Mouse (Mus musculus) neural tube, embryonic 15.5 days (tissue): Measurements from ENCODE around the gene Padi2. TPM values are rescaled to one million over a fixed set of nuclear protein-coding genes. Genes with fewer than 3 reads are reported as not detected.
A peak's percentile ranks its signal among the peaks of the same experiment; 100 is the strongest.

Experiments used
- ATAC-seq: fragments of 200-750 bp; cut with Nextera tagmentation; 2 replicates; pipeline ENCODE4 v1.8.0; 2017; ENCODE audit warnings: mild to moderate bottlenecking, moderate TSS enrichment, moderate library complexity; ENCODE audit not compliant: low FRiP score
- H3K27ac ChIP-seq: fragments of 300-500 bp; sonication (generic); replicated peaks from 2 replicates; pipeline ENCODE4 v1.5.1; 2015; ENCODE audit warnings: mild to moderate bottlenecking, inconsistent platforms
- H3K27me3 ChIP-seq: fragments of 300-500 bp; sonication (generic); replicated peaks from 2 replicates; pipeline ENCODE4 v1.6.1; 2015; ENCODE audit warnings: inconsistent platforms
- H3K36me3 ChIP-seq: fragments of 300-500 bp; sonication (generic); 2 replicates; pipeline ENCODE4 v1.6.1; 2015; ENCODE audit warnings: inconsistent platforms
- H3K4me1 ChIP-seq: fragments of 300-500 bp; sonication (generic); 2 replicates; pipeline ENCODE4 v1.6.1; 2015; ENCODE audit warnings: inconsistent platforms
- H3K4me2 ChIP-seq: fragments of 300-500 bp; sonication (generic); 2 replicates; pipeline ENCODE4 v1.6.1; 2015; ENCODE audit warnings: inconsistent platforms, mild to moderate bottlenecking, moderate library complexity
- H3K4me3 ChIP-seq: fragments of 300-500 bp; sonication (generic); replicated peaks from 2 replicates; pipeline ENCODE4 v1.5.1; 2015; ENCODE audit warnings: mild to moderate bottlenecking, inconsistent platforms
- H3K9ac ChIP-seq: fragments of 300-500 bp; sonication (generic); replicated peaks from 2 replicates; pipeline ENCODE4 v1.6.1; 2015; ENCODE audit warnings: mild to moderate bottlenecking, inconsistent platforms
- H3K9me3 ChIP-seq: fragments of 300-500 bp; sonication (generic); replicated peaks from 2 replicates; pipeline ENCODE4 v1.6.1; 2016; ENCODE audit warnings: inconsistent platforms
- WGBS: fragments of 180-500 bp; shearing (Covaris S2); methylation state at CpG from one replicate; pipeline ENCODE4 v1.1.7; 2015; ENCODE audit warnings: mixed read lengths; 5-methylcytosine and 5-hydroxymethylcytosine counted together
- polyA plus RNA-seq: library from polyadenylated mRNA; unstranded; fragments of >200 nt; fragmentation: Nextera tagmentation; extraction: Ambion mirVana; gene quantifications from 2 replicates; pipeline ENCODE4 v1.2.1, GENCODE M21; 2015

Padi2 gene
- polyA plus RNA-seq, 1 experiment from 2014 or later, result 1.0 TPM

DNA sequence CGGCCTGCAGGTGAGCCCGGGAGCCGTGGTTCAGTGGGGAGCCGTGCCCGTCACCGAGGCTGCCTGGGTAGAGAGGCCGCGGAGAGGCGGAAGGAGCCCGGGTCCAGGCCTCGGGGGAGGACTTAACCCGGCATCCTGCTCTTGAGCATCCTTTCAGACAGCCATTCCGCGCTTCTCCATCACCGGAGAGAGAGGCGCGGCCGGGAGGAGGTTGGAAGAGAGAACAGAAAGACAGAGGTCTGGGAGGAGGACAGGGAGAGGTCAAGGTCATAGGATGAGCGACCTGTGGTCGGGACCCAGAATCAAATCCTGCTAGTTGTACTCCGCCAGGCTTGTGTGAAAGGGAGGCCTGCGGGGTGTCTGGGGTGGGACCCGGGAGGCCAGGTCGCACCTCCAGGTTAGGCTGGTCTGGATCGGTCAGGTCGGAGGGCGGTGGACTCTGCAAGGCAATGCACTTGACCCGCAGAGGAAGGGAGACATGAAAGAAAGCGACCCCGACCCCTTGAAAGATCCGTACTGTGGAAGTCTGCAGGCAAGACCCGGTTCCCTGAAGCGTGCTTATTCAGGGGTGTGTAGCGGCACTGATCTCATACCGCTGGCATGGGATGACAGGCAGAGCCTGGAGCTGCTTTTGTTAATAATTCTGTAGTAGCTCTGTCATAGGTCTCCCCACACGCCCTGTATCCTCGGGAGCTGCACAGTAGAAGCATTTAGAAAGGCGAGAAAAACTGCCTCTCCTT, 55.5 kb downstream of the Padi2 start:
- H3K4me1 ChIP-seq, result peaks cover 52% of the 10 kb centered on the region
- no peaks in the 10 kb centered on the region; the same call in 1 of the 2 replicates for H3K27me3 ChIP-seq
- H3K36me3 ChIP-seq, result peaks cover 6% of the 10 kb centered on the region
- peak overlapping the region; percentile 94 for H3K27ac ChIP-seq
- H3K9ac ChIP-seq, result peak overlapping the region; percentile 98
- H3K9me3 ChIP-seq, result no peaks in the 10 kb centered on the region
- 1% methylated on average over 38 of the region's 38 CpGs for WGBS
- H3K4me3 ChIP-seq, result peak overlapping the region; percentile 95
- peak; percentile 46 for ATAC-seq
- peak overlapping the region; percentile 88 for H3K4me2 ChIP-seq

DNA sequence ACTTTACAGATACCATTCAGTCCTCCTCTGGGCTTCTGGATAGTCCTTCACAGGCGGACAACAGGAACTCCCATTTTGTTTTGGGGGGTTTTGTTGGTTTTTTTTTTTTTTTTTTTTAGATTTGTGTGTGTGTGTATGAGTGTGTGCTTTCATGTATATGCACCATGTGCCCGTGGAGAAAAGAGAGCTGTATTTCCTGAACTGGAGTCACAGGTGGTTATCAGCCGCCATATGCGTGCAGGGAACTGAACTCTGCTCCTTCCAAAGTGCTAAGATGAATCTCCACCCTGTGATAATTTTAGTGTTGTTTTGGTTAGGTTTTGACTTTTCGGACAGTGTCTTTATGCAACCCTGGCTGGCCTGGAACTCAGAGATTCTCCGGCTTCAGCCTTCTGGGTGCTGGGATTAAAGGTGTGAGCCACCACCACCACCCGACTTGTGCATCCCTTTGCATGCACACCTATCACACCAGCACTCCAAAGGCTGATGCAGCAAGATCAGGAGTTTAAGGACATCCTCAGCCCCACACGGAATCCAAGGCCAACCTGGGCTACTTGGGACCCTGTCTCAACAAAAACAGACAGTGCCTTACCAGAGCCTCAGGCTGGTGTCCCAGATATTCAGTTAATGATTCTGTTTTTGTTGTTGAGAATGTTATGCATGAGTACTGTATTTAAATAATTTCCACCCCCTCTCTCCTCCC, 56.2 kb downstream of the Padi2 start:
- H3K36me3 ChIP-seq, result peaks cover 11% of the 10 kb centered on the region
- 81% methylated on average over 8 of the region's 8 CpGs for WGBS
- H3K9me3 ChIP-seq, result no peaks in the 10 kb centered on the region
- peak overlapping the region; percentile 95 for H3K4me3 ChIP-seq
- peaks cover 45% of the 10 kb centered on the region for H3K4me1 ChIP-seq
- ATAC-seq, result no peak
- peak overlapping the region; percentile 98 for H3K9ac ChIP-seq
- peak overlapping the region; percentile 94 for H3K27ac ChIP-seq
- H3K27me3 ChIP-seq, result no peaks in the 10 kb centered on the region
- peak overlapping the region; percentile 88 for H3K4me2 ChIP-seq

DNA sequence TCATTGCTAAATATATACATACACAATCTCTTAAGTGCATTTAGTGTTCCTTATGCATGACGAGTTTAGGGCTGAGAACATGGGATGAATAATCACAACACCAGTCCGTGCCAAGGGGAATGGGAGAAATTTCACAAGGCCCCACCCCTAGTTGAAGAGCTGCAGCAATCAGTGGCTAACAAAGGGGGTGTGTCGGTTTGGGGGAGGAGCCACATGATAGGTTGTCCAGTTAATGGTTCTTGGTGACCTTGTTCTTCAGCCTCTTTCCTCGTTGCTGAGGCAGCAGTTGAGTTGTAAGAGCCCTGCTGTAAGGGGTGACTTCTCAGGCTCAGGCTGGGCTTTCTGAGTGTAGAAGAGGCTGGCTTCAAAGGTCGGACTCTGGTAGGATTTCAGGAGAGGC, 56.8 kb downstream of the Padi2 start:
- Histone ChIP-seq H3K4me2 (peak overlapping the region; percentile 88), H3K9ac (0 out of 2 replicates have a peak overlapping the region, but pooled peaks have one; percentile 98), H3K4me1 (peaks cover 41% of the 10 kb centered on the region), H3K4me3 (peak overlapping the region; percentile 95; the same call in 1 of the 2 replicates), H3K36me3 (peaks cover 14% of the 10 kb centered on the region), H3K9me3 (no peaks in the 10 kb centered on the region), H3K27ac (no peak overlapping the region), H3K27me3 (no peaks in the 10 kb centered on the region)
- 42% methylated on average over 5 of the region's 5 CpGs for WGBS
- no peak for ATAC-seq

DNA sequence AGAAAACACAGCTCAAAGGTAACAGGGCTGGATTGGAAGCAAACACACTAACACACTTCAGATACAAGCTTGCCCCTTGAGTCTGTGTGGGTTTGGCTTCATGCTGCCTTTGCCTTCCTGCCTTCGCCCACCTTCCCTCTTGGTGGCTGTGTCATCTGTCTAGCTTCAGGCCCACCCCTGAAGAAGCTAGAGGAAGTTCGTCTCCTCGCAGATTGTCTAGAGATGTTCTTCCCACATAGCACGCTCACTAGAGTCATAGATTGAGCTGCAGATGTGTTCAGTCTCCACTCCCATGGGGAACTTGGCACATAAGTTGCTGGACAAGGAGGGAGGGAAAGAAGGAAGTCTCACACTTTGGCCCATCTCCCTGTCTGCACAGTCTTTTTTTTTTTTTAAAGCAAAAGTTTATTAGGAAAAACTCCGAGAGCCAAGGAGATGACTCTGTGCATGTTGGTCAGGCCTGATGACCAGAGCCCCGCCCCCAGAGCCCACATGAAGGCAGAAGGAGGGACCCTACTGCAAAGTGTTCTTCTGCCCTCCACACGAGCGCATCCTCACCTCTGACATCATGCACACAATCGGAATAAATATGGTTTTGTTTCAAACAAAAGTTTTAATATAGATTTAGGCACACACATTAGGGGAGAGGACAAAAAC, 57.9 kb downstream of the Padi2 start:
- peaks cover 17% of the 10 kb centered on the region for H3K36me3 ChIP-seq
- no peak overlapping the region for H3K4me2 ChIP-seq
- no peak for ATAC-seq
- 84% methylated on average over 9 of the region's 9 CpGs for WGBS
- H3K4me3 ChIP-seq, result no peak overlapping the region
- H3K4me1 ChIP-seq, result peaks cover 41% of the 10 kb centered on the region
- H3K9me3 ChIP-seq, result no peaks in the 10 kb centered on the region
- no peak overlapping the region for H3K9ac ChIP-seq
- no peak overlapping the region for H3K27ac ChIP-seq
- no peaks in the 10 kb centered on the region for H3K27me3 ChIP-seq

DNA sequence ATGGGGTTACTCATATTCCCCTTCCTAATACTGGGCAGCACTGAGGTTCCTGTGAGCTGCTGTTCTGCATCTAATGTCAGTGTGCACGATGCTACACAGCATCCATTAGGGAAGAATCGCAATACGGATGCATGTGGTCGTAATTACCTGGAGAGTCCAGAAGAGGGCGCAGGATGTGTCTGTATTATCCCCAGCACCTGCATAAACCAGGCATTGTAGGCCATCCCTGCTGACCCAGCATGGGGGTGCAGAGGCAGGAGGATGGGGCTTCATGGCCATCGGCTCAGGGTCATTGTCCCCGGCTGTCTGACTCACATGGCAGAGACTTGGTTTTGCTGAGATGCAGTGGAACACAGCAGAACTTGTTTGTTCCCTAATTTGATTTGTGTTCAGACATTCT, 58.5 kb downstream of the Padi2 start:
- Histone ChIP-seq H3K36me3 (peaks cover 17% of the 10 kb centered on the region), H3K9ac (no peak overlapping the region), H3K4me2 (no peak overlapping the region), H3K4me1 (peaks cover 41% of the 10 kb centered on the region), H3K4me3 (no peak overlapping the region), H3K27me3 (no peaks in the 10 kb centered on the region), H3K9me3 (no peaks in the 10 kb centered on the region), H3K27ac (no peak overlapping the region)
- 9% methylated on average over 7 of the region's 7 CpGs for WGBS
- no peak for ATAC-seq

DNA sequence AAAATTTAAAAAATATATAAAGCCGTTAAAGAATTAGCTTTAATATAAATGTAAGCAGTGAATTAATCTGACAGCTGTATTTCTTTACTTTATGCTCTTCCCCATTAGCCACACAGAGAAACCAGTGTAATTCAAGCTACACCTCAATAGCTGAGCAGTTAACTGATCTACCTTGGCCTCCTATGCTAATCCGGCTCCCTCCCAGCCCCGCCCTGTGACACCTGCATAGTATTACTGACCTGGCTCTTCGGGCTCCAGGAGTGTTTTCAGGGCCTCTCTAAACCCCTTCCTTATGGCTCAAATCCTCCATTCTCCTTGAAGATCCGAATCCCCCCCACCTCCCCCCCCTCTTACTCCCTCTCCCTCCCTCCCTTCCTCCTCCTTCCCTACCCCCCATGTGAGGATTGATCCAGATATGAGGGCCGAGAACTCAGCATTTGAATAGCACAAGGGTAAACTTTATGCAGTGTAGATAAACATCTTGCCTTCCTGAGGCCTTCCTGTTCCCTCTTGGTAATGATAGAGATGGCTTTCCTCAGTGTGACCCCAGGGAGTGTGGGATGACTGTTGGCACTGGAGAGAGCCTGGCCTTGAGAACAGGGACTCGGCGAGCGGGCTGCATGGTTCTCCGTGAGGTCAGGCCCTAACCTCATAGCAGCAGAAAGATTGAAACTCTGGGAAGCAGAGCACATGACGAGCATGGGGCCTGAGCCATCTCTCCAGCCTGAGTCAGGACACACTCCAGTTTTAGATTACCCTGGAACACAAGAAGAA, 61.4 kb downstream of the Padi2 start:
- ATAC-seq, result no peak

DNA sequence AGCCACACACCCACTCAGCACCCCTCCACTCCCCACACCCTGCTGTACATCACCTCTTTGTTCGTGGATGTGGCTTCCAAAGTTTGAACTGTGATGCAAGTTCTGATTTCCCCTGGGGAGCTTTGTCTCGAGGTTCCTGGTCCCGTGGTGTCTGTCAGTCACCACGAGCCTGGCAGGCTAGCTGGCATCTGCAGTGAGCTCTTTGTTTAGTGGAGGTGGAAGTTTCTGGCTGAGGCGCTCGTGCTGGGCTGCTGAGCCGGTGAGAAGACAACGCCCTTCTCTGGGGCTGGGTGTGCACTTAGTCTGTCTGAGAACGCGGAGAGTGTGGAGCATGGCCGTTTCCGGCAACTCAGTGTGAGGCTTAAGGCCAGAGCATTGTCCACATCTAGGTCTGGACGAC, 65.5 kb downstream of the Padi2 start:
- Histone ChIP-seq H3K9me3 (no peaks in the 10 kb centered on the region), H3K27ac (no peak overlapping the region), H3K27me3 (no peaks in the 10 kb centered on the region), H3K4me1 (no peaks in the 10 kb centered on the region), H3K4me3 (no peak overlapping the region), H3K9ac (no peak overlapping the region), H3K4me2 (no peak overlapping the region), H3K36me3 (peaks cover 80% of the 10 kb centered on the region)
- 90% methylated on average over 13 of the region's 13 CpGs for WGBS
- no peak for ATAC-seq

More for the DNA sequence above, 61.4 kb downstream of the Padi2 start:
- Histone ChIP-seq H3K9ac (no peak overlapping the region), H3K36me3 (peaks cover 46% of the 10 kb centered on the region), H3K27ac (no peak overlapping the region), H3K4me2 (no peak overlapping the region), H3K9me3 (no peaks in the 10 kb centered on the region), H3K27me3 (no peaks in the 10 kb centered on the region), H3K4me3 (no peak overlapping the region), H3K4me1 (peaks cover 21% of the 10 kb centered on the region)
- 91% methylated on average over 11 of the region's 11 CpGs for WGBS

DNA sequence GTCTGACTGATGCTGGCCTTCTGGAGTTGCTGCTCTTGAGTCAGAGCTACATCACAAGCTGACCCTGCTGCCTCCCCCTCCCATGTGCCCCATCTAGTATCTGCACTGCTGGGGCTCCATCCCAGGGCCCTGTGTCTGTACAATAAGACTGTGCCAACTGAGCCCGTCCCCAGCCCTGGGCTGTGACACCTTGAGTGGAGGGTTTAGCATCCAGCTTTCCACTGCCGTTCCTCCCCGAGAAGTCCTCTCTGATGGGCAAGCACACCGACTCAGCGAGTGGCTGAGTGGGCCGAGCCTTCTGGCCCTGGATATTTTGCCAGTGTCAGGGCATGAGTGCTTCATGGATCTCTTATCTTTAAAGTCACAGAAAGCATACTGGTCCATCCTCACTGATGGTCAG, 68.3 kb downstream of the Padi2 start:
- Histone ChIP-seq H3K27ac (no peak overlapping the region), H3K4me3 (no peak overlapping the region), H3K9me3 (no peaks in the 10 kb centered on the region), H3K27me3 (no peaks in the 10 kb centered on the region), H3K4me1 (no peaks in the 10 kb centered on the region), H3K36me3 (peaks cover 90% of the 10 kb centered on the region), H3K9ac (no peak overlapping the region), H3K4me2 (no peak overlapping the region)
- 98% methylated on average over 6 of the region's 6 CpGs for WGBS
- no peak for ATAC-seq

DNA sequence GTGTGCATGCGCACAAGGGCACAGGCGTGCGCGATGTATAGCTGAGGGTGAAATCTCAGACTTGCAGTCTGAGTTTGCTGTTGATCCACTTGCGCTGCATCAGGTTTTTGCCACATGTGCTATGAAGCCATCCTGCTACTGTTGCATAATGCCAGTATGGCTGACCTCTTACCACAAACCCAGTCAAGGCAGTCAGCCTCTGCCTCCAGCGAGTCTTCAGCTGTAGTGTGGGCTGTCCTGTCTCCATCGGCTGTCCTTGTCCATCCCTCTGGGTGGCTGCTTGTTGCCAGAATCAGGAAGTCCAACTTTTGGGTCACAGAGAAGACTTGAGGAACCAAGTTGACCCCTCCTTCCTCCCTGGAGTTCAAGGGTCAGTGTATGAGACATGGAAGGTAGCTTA, 69.2 kb downstream of the Padi2 start:
- H3K9me3 ChIP-seq, result no peaks in the 10 kb centered on the region
- no peak overlapping the region for H3K4me2 ChIP-seq
- H3K4me1 ChIP-seq, result no peaks in the 10 kb centered on the region
- WGBS, result 97% methylated on average over 7 of the region's 7 CpGs
- H3K27ac ChIP-seq, result no peak overlapping the region
- ATAC-seq, result no peak
- H3K9ac ChIP-seq, result no peak overlapping the region
- H3K36me3 ChIP-seq, result peaks cover 89% of the 10 kb centered on the region
- no peak overlapping the region for H3K4me3 ChIP-seq
- no peaks in the 10 kb centered on the region for H3K27me3 ChIP-seq

DNA sequence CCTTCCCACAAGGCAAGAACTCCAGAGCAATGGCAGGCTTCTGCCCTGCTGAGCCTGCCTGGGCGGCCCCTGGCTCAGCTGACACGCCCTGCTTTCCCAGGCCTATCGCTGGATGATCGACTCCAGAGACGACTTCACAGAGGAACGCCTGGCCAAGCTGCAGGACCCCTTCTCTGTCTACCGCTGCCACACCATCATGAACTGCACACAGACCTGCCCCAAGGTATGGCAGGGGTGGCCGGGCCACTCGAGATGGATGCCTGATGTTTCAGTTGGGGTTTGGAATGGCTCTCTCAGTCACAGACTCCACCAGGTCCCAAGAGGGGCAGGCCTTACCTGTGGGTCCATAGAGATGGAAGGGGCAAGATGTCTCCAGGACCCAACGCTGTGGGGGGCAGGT, 71.1 kb downstream of the Padi2 start:
- no peak overlapping the region for H3K4me3 ChIP-seq
- no peak overlapping the region for H3K9ac ChIP-seq
- H3K36me3 ChIP-seq, result peaks cover 69% of the 10 kb centered on the region
- ATAC-seq, result no peak
- 93% methylated on average over 10 of the region's 10 CpGs for WGBS
- no peaks in the 10 kb centered on the region for H3K9me3 ChIP-seq
- H3K27ac ChIP-seq, result no peak overlapping the region
- H3K4me2 ChIP-seq, result no peak overlapping the region
- no peaks in the 10 kb centered on the region for H3K4me1 ChIP-seq
- H3K27me3 ChIP-seq, result no peaks in the 10 kb centered on the region

DNA sequence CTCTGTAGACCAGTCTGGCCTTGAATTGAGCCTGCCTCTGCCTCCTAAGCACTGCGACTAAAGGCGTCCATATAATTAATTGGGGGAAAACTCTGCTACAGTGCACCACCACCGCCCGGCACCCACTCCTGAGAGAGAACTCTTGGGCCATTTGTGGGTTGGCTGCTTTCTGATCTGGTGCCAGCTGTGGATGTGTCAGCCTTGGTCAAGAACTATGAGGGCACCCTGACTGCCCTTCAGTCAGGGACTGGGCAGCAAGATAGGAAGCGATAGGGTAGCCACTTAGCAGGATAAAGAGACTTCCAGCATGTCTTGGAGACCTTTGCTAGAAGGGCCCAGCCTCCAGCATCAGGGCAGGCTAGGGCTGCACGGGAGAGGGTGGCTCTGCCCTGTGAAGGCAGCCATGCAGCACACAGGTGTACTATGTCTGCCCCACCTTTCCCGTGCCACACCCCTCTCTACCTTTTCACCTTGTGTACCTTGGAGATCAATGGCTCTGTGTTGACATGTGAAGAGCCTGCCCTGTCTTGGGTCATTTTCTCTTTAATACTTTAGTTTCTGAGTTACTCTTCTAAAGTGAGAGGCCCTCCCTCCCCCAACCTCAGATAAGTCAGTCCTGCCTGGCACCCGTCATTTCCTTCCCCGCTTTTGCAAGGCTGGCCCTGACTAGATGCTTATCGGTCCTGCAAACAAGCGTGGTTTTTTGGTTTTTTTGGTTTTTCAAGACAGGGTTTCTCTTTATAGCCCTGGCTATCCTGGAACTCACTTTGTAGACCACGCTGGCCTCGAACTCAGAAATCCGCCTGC, 71.9 kb downstream of the Padi2 start:
- WGBS, result 94% methylated on average over 14 of the region's 14 CpGs

More for the DNA sequence above, 71.9 kb downstream of the Padi2 start:
- H3K9me3 ChIP-seq, result no peaks in the 10 kb centered on the region
- no peak overlapping the region for H3K4me2 ChIP-seq
- H3K27me3 ChIP-seq, result no peaks in the 10 kb centered on the region
- ATAC-seq, result no peak
- no peak overlapping the region for H3K4me3 ChIP-seq
- H3K27ac ChIP-seq, result no peak overlapping the region
- H3K36me3 ChIP-seq, result peaks cover 61% of the 10 kb centered on the region
- no peak overlapping the region for H3K9ac ChIP-seq
- H3K4me1 ChIP-seq, result peaks cover 1% of the 10 kb centered on the region; the same call in 1 of the 2 replicates
